Mouse (Mus musculus) heart, postnatal 0 days (tissue): ENCODE results near the gene Dusp22. TPM values are rescaled to one million over a fixed set of nuclear protein-coding genes. Genes with fewer than 3 reads are reported as not detected.

Experiments
- ATAC-seq: fragments of 200-750 bp; cut with Nextera tagmentation; 2 replicates; pipeline ENCODE4 v1.8.0; 2017; ENCODE audit warnings: low read depth, moderate number of reproducible peaks, moderate library complexity; ENCODE audit not compliant: insufficient read depth
- DNase-seq: peaks from one replicate; pipeline ENCODE4 v3.0.0-alpha.2; 2016; ENCODE audit warnings: low spot score
- H3K27ac ChIP-seq: fragments of 300-500 bp; sonication (generic); 2 replicates; pipeline ENCODE4 v1.5.1; 2014; ENCODE audit warnings: low read depth, mild to moderate bottlenecking
- H3K27me3 ChIP-seq: fragments of 300-500 bp; sonication (generic); 2 replicates; pipeline ENCODE4 v1.6.1; 2014; ENCODE audit warnings: low read length, mixed read lengths; ENCODE audit not compliant: control insufficient read depth, insufficient read depth
- H3K36me3 ChIP-seq: fragments of 300-500 bp; sonication (generic); replicated peaks from 2 replicates; pipeline ENCODE4 v1.6.1; 2014; ENCODE audit warnings: low read length, mixed read lengths; ENCODE audit not compliant: control insufficient read depth, insufficient read depth
- H3K4me1 ChIP-seq: fragments of 300-500 bp; sonication (generic); 2 replicates; pipeline ENCODE4 v1.6.1; 2014; ENCODE audit warnings: antibody characterized with exemption; ENCODE audit not compliant: control insufficient read depth, insufficient read depth
- H3K4me2 ChIP-seq: fragments of 300-500 bp; sonication (generic); 2 replicates; pipeline ENCODE4 v1.6.1; 2014; ENCODE audit warnings: low read depth, mild to moderate bottlenecking, low read length, moderate library complexity
- H3K4me3 ChIP-seq: fragments of 300-500 bp; sonication (generic); 2 replicates; pipeline ENCODE4 v1.5.1; 2014; ENCODE audit warnings: low read depth, low read length
- H3K9ac ChIP-seq: fragments of 300-500 bp; sonication (generic); replicated peaks from 2 replicates; pipeline ENCODE4 v1.6.1; 2014; ENCODE audit warnings: low read depth, low read length, mixed read lengths
- H3K9me3 ChIP-seq: fragments of 300-500 bp; sonication (generic); replicated peaks from 2 replicates; pipeline ENCODE4 v1.6.1; 2016; ENCODE audit warnings: low read length; ENCODE audit not compliant: control insufficient read depth
- CTCF ChIP-seq: IDR thresholded peaks from 2 replicates; pipeline ENCODE4 v1.5.1; 2016; ENCODE audit warnings: antibody characterized with exemption, control low read depth, low read depth
- EP300 ChIP-seq: IDR thresholded peaks from 2 replicates; pipeline ENCODE4 v1.6.1; 2016; ENCODE audit warnings: antibody characterized with exemption, low read depth
- WGBS: fragments of 180-500 bp; shearing (Covaris S2); extraction: QIAGEN DNeasy Blood & Tissue Kit; methylation state at CpG from one replicate; pipeline ENCODE4 v1.1.7; 2014; 5-methylcytosine and 5-hydroxymethylcytosine counted together
- polyA plus RNA-seq: library from polyadenylated mRNA; unstranded; fragments of >200 nt; fragmentation: Nextera tagmentation; extraction: Ambion mirVana; gene quantifications from 2 replicates; pipeline ENCODE4 v1.2.1, GENCODE M21; 2015
- total RNA-seq: library from RNA; depleted of rRNA; stranded (reverse); fragments of >200 nt; gene quantifications from 2 replicates; pipeline ENCODE4 v1.2.3, GENCODE M21; 2014; ENCODE audit warnings: low replicate concordance

The Dusp22 gene
- total and polyA plus RNA-seq, 2 experiments from 2014 or later, result 7.5 to 15.4 TPM

DNA sequence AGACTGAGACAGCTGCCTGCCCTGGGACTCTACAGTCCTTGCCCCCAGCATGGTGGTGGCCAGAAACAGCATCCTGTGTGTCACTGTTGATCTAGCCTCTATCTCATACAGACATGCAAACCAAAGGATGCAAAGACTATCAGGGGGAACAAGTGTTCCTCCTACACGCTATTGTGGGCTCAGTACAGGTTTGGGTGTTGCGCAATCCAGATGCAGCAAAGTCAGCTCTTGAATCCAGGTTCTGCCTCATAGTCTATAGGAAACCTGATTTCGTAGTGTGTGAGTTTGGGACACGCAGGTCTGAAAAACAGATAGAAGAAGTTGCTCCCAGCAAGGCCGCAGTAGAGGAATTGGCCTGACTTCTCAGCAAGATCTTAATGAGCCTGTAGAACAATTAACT, 42.9 kb downstream of the Dusp22 start:
- ATAC-seq (no peak), DNase-seq (no peak)
- Histone ChIP-seq H3K9me3 (no peaks in the 10 kb centered on the region), H3K36me3 (no peaks in the 10 kb centered on the region), H3K27me3 (no peaks in the 10 kb centered on the region), H3K27ac (no peak overlapping the region), H3K4me3 (no peak overlapping the region), H3K4me1 (no peaks in the 10 kb centered on the region), H3K4me2 (no peak overlapping the region), H3K9ac (no peak overlapping the region)
- 91% methylated on average over 5 of the region's 5 CpGs for WGBS
- no peak for TF ChIP-seq CTCF
- TF ChIP-seq EP300, result no peak

DNA sequence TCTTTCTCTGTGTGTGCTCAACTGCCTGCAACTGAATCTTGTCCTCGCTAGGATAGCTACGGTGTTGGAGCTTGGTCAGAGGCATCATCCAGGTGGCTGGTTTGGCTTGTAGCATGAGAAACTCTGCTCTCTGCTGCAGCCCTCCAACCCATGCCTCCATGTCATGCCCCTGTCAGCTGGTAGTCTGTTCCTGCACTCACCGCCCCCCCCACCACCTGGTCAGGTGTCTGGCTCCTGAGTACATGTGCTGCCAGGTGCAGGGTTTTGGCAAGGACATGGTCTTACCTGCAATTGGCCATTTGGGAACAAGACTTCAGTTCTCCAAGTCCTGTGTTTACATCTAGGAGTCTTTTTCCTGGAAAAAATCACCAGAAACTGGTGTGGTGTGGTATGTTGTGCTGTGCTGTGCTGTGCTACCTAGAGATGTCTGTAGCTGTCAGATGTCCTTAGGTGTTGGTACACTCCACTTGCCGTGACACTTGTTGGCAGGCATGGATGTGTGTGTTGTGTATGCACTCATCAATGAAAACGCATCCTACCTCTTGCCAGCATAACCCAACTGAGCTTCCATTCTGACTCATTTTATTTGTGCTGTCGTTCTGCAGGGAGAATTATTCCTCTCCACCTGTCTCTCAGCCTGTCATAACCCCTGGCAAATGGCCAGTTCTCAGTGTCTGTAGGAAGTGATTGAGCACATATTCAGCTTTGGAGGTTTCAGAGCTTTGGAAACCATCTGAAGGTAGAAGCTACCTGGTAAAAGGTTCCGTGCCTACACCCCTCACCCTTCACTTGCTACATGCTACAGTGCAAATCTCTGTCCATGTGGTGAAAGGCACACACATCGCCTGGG, 44.7 kb downstream of the Dusp22 start:
- no peak for DNase-seq
- H3K9ac ChIP-seq, result no peak overlapping the region

DNA sequence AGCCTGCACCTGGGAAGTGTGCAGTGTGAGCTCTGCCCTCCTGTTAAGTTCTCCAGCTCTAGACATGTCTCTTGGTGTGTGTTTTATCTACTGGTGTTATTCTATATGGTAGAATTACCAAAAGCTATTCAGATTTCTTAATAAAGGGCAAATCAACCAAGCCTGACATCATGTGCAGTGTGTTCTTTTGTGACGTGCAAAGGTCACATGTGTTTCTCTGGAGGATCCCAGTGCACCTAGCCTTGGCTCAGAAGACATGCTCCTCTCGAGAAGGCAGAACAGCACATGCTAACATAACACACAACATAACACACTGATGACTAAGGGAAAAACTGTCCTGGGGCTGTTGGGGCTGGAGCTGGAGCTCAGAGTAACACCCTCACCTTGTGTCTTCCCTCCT, 51.3 kb downstream of the Dusp22 start:
- Histone ChIP-seq H3K9ac (no peak overlapping the region), H3K4me3 (no peak overlapping the region), H3K27me3 (no peaks in the 10 kb centered on the region), H3K27ac (no peak overlapping the region), H3K4me2 (no peak overlapping the region), H3K9me3 (no peaks in the 10 kb centered on the region), H3K36me3 (no peaks in the 10 kb centered on the region; the same call in 1 of the 2 replicates), H3K4me1 (no peaks in the 10 kb centered on the region)
- no peak for DNase-seq
- 74% methylated on average over 2 of the region's 2 CpGs for WGBS
- TF ChIP-seq CTCF (no peak), EP300 (no peak)
- ATAC-seq, result no peak

More for the DNA sequence above, 44.7 kb downstream of the Dusp22 start:
- no peak for ATAC-seq
- Histone ChIP-seq H3K9me3 (no peaks in the 10 kb centered on the region), H3K4me1 (no peaks in the 10 kb centered on the region), H3K4me2 (no peak overlapping the region), H3K4me3 (no peak overlapping the region), H3K27ac (no peak overlapping the region), H3K36me3 (no peaks in the 10 kb centered on the region; the same call in 1 of the 2 replicates), H3K27me3 (no peaks in the 10 kb centered on the region)
- WGBS, result 78% methylated on average over 8 of the region's 8 CpGs
- no peak for TF ChIP-seq CTCF
- no peak for TF ChIP-seq EP300

DNA sequence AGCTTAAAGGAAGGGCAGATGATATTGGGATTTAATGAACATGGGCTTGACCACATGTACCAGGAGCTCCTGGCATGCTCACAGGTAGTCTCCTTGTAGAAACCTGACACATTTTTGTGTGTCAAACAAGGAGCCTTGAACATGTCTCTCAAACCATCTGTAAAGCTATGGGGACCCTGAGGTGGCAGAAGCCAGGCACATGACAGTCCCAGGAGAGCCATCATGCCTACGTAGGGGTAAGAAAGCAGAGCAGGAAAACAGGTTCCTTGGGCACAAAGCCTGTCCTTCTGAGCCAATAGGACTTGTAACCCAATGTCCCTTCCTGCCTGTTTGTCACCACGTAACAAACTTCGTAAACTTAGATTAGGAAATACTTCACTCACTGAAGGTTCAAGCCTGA, 51.9 kb downstream of the Dusp22 start:
- TF ChIP-seq EP300, result no peak
- no peak for TF ChIP-seq CTCF
- H3K27ac ChIP-seq, result no peak overlapping the region
- H3K27me3 ChIP-seq, result no peaks in the 10 kb centered on the region
- DNase-seq, result no peak
- no peak overlapping the region for H3K9ac ChIP-seq
- WGBS, result 90% methylated on average over 3 of the region's 3 CpGs
- H3K4me3 ChIP-seq, result no peak overlapping the region
- no peaks in the 10 kb centered on the region for H3K9me3 ChIP-seq
- no peaks in the 10 kb centered on the region for H3K4me1 ChIP-seq
- ATAC-seq, result no peak
- no peak overlapping the region for H3K4me2 ChIP-seq
- no peaks in the 10 kb centered on the region; the same call in 1 of the 2 replicates for H3K36me3 ChIP-seq

DNA sequence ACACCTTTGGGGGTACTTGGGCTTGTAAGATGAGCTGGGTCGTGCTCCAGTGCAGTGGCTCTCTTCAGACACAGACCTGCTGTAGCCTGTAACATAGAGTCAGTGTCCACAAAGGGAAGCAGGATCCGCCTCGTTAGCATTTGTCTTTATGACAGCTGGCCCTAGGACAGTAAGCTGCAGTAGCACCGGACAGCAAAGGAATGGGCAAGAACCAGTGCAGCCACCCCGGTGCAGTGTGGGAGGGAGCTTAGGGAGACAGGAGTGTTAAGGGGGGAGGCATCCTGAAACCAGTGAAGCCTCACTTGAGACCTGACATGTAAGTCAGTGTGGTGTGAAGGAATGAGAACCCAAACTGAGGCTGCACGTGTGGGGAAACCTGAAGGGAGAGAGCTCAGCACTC, 52.5 kb downstream of the Dusp22 start:
- Histone ChIP-seq H3K4me1 (no peaks in the 10 kb centered on the region), H3K36me3 (no peaks in the 10 kb centered on the region; the same call in 1 of the 2 replicates), H3K27me3 (no peaks in the 10 kb centered on the region), H3K4me2 (no peak overlapping the region), H3K27ac (no peak overlapping the region), H3K9me3 (no peaks in the 10 kb centered on the region), H3K9ac (no peak overlapping the region), H3K4me3 (no peak overlapping the region)
- DNase-seq (no peak), ATAC-seq (no peak)
- TF ChIP-seq CTCF, result no peak
- TF ChIP-seq EP300, result no peak
- 78% methylated on average over 6 of the region's 6 CpGs for WGBS

DNA sequence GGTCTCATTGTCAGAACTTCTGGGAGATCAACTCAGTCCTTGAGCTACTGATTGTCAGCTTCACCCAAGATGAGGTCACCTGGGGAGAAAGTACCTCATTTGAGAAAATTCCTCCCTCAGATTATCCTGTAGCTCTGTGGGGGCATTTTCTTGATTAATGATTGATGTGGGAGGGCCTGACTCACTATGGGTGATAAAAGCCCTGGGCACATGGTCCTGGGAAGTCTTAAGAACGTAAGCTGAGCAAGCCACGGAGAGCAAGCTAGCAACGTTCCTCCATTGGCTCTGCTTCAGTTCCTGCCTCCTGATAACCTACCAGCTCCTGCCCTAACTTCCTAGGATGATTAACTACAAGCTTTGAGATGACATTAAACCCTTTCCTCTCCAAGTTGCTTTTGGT, 53.8 kb downstream of the Dusp22 start:
- Histone ChIP-seq H3K36me3 (no peaks in the 10 kb centered on the region; the same call in 1 of the 2 replicates), H3K9ac (no peak overlapping the region), H3K4me1 (no peaks in the 10 kb centered on the region), H3K27ac (no peak overlapping the region), H3K9me3 (no peaks in the 10 kb centered on the region), H3K27me3 (no peaks in the 10 kb centered on the region), H3K4me2 (no peak overlapping the region), H3K4me3 (no peak overlapping the region)
- ATAC-seq (no peak), DNase-seq (no peak)
- WGBS, result 54% methylated on average over 3 of the region's 3 CpGs
- TF ChIP-seq EP300 (no peak), CTCF (no peak)
